Mouse (Mus musculus) heart, embryonic 11.5 days (tissue): Measurements from ENCODE around the gene Bcl2l11. TPM values are rescaled to one million over a fixed set of nuclear protein-coding genes. Genes with fewer than 3 reads are reported as not detected.

Source experiments
- ATAC-seq: fragments of 200-750 bp; cut with Nextera tagmentation; replicated peaks from 2 replicates; pipeline ENCODE4 v1.8.0; 2017; ENCODE audit warnings: moderate library complexity; ENCODE audit not compliant: insufficient number of reproducible peaks, low FRiP score, low TSS enrichment
- H3K27ac ChIP-seq: fragments of 300-500 bp; sonication (generic); 2 replicates; pipeline ENCODE4 v1.5.1; 2014; ENCODE audit warnings: mild to moderate bottlenecking, low read depth, low read length
- H3K27me3 ChIP-seq: fragments of 300-500 bp; sonication (generic); 2 replicates; pipeline ENCODE4 v1.6.1; 2014; ENCODE audit warnings: mild to moderate bottlenecking, low read length, mixed read lengths; ENCODE audit not compliant: control insufficient read depth, insufficient read depth
- H3K36me3 ChIP-seq: fragments of 300-500 bp; sonication (generic); 2 replicates; pipeline ENCODE4 v1.6.1; 2014; ENCODE audit warnings: mild to moderate bottlenecking, low read length, moderate library complexity, mixed read lengths; ENCODE audit not compliant: control insufficient read depth, insufficient read depth
- H3K4me1 ChIP-seq: fragments of 300-500 bp; sonication (generic); 2 replicates; pipeline ENCODE4 v1.6.1; 2014; ENCODE audit warnings: low read length; ENCODE audit not compliant: control insufficient read depth, insufficient read depth
- H3K4me2 ChIP-seq: fragments of 300-500 bp; sonication (generic); 2 replicates; pipeline ENCODE4 v1.6.1; 2014; ENCODE audit warnings: mild to moderate bottlenecking, moderate library complexity
- H3K4me3 ChIP-seq: fragments of 300-500 bp; sonication (generic); 2 replicates; pipeline ENCODE4 v1.5.1; 2014; ENCODE audit warnings: low read depth, low read length
- H3K9ac ChIP-seq: fragments of 300-500 bp; sonication (generic); 2 replicates; pipeline ENCODE4 v1.6.1; 2014; ENCODE audit warnings: mild to moderate bottlenecking, low read depth, low read length, moderate library complexity
- H3K9me3 ChIP-seq: fragments of 300-500 bp; sonication (generic); replicated peaks from 2 replicates; pipeline ENCODE4 v1.6.1; 2016; ENCODE audit warnings: low read length; ENCODE audit not compliant: control insufficient read depth
- WGBS: fragments of 180-500 bp; shearing (Covaris S2); extraction: QIAGEN DNeasy Blood & Tissue Kit; methylation state at CpG from one replicate; pipeline ENCODE4 v1.1.7; 2014; ENCODE audit not compliant: insufficient replicate concordance; 5-methylcytosine and 5-hydroxymethylcytosine counted together
- polyA plus RNA-seq: library from polyadenylated mRNA; unstranded; fragments of >200 nt; fragmentation: Nextera tagmentation; extraction: Ambion mirVana; gene quantifications from 2 replicates; pipeline ENCODE4 v1.2.1, GENCODE M21; 2014

Bcl2l11 gene
- polyA plus RNA-seq, 1 experiment from 2014 or later: 11.3 TPM

GRCm38 (mm10) chr2:128138924-128139323 is 13.1 kb downstream of the Bcl2l11 start:
- H3K36me3 ChIP-seq: peaks cover 13% of the 10 kb centered on the region; the same call in 1 of the 2 replicates
- H3K4me3 ChIP-seq: no peak overlapping the region
- no peak overlapping the region for H3K4me2 ChIP-seq
- H3K27ac ChIP-seq: no peak overlapping the region
- H3K9ac ChIP-seq: no peak overlapping the region
- H3K9me3 ChIP-seq: no peaks in the 10 kb centered on the region
- no peaks in the 10 kb centered on the region for H3K27me3 ChIP-seq
- 86% methylated on average over 8 of the region's 8 CpGs for WGBS
- peaks cover 7% of the 10 kb centered on the region for H3K4me1 ChIP-seq
- ATAC-seq: no peak

GRCm38 (mm10) chr2:128139781-128140180 is 13.9 kb downstream of the Bcl2l11 start:
- ATAC-seq: no peak
- Histone ChIP-seq H3K27me3 (no peaks in the 10 kb centered on the region), H3K4me2 (no peak overlapping the region), H3K27ac (no peak overlapping the region), H3K36me3 (peaks cover 9% of the 10 kb centered on the region; the same call in 1 of the 2 replicates), H3K9me3 (no peaks in the 10 kb centered on the region), H3K4me3 (no peak overlapping the region), H3K9ac (no peak overlapping the region), H3K4me1 (peaks cover 7% of the 10 kb centered on the region)
- WGBS: 76% methylated on average over 15 of the region's 15 CpGs

GRCm38 (mm10) chr2:128140183-128140582 is 14.3 kb downstream of the Bcl2l11 start:
- H3K9me3 ChIP-seq: no peaks in the 10 kb centered on the region
- H3K4me1 ChIP-seq: peaks cover 7% of the 10 kb centered on the region
- no peak for ATAC-seq
- H3K4me2 ChIP-seq: no peak overlapping the region
- no peak overlapping the region for H3K27ac ChIP-seq
- WGBS: 86% methylated on average over 3 of the region's 3 CpGs
- no peak overlapping the region for H3K9ac ChIP-seq
- no peaks in the 10 kb centered on the region for H3K27me3 ChIP-seq
- H3K4me3 ChIP-seq: no peak overlapping the region
- H3K36me3 ChIP-seq: peaks cover 6% of the 10 kb centered on the region; the same call in 1 of the 2 replicates

- Histone ChIP-seq H3K4me2 (no peak overlapping the region), H3K36me3 (0 out of 2 replicates have a peak, but pooled peaks cover 6% of the 10 kb centered on the region), H3K4me3 (no peak overlapping the region), H3K9me3 (no peaks in the 10 kb centered on the region), H3K9ac (no peak overlapping the region), H3K27me3 (no peaks in the 10 kb centered on the region), H3K27ac (no peak overlapping the region), H3K4me1 (peaks cover 12% of the 10 kb centered on the region)
- no peak for ATAC-seq
Observed at GRCm38 (mm10) chr2:128143992-128144391, 18.2 kb downstream of the Bcl2l11 start.

- H3K27me3 ChIP-seq: no peaks in the 10 kb centered on the region
- WGBS: 84% methylated on average over 3 of the region's 3 CpGs
- H3K4me3 ChIP-seq: no peak overlapping the region
- H3K36me3 ChIP-seq: 0 out of 2 replicates have a peak, but pooled peaks cover 8% of the 10 kb centered on the region
- ATAC-seq: no peak
- H3K9ac ChIP-seq: no peak overlapping the region
- peaks cover 9% of the 10 kb centered on the region for H3K4me1 ChIP-seq
- H3K27ac ChIP-seq: no peak overlapping the region
- H3K9me3 ChIP-seq: no peaks in the 10 kb centered on the region
- no peak overlapping the region for H3K4me2 ChIP-seq
Observed at GRCm38 (mm10) chr2:128145433-128145832, 19.6 kb downstream of the Bcl2l11 start.

- no peak for ATAC-seq
- no peaks in the 10 kb centered on the region for H3K27me3 ChIP-seq
- no peak overlapping the region for H3K9ac ChIP-seq
- WGBS: 68% methylated on average over 5 of the region's 5 CpGs
- H3K27ac ChIP-seq: no peak overlapping the region
- no peak overlapping the region for H3K4me3 ChIP-seq
- H3K36me3 ChIP-seq: 0 out of 2 replicates have a peak, but pooled peaks cover 5% of the 10 kb centered on the region
- no peaks in the 10 kb centered on the region for H3K9me3 ChIP-seq
- peaks cover 29% of the 10 kb centered on the region for H3K4me1 ChIP-seq
- H3K4me2 ChIP-seq: no peak overlapping the region
Observed at GRCm38 (mm10) chr2:128149596-128149995, 23.8 kb downstream of the Bcl2l11 start.

GRCm38 (mm10) chr2:128152211-128152610 is 26.4 kb downstream of the Bcl2l11 start:
- H3K27me3 ChIP-seq: no peaks in the 10 kb centered on the region
- H3K4me3 ChIP-seq: no peak overlapping the region
- H3K4me2 ChIP-seq: no peak overlapping the region
- H3K9me3 ChIP-seq: no peaks in the 10 kb centered on the region
- H3K4me1 ChIP-seq: peaks cover 43% of the 10 kb centered on the region
- no peak overlapping the region for H3K9ac ChIP-seq
- H3K27ac ChIP-seq: no peak overlapping the region
- ATAC-seq: no peak
- 80% methylated on average over 9 of the region's 9 CpGs for WGBS
- H3K36me3 ChIP-seq: 0 out of 2 replicates have a peak, but pooled peaks cover 5% of the 10 kb centered on the region

DNA sequence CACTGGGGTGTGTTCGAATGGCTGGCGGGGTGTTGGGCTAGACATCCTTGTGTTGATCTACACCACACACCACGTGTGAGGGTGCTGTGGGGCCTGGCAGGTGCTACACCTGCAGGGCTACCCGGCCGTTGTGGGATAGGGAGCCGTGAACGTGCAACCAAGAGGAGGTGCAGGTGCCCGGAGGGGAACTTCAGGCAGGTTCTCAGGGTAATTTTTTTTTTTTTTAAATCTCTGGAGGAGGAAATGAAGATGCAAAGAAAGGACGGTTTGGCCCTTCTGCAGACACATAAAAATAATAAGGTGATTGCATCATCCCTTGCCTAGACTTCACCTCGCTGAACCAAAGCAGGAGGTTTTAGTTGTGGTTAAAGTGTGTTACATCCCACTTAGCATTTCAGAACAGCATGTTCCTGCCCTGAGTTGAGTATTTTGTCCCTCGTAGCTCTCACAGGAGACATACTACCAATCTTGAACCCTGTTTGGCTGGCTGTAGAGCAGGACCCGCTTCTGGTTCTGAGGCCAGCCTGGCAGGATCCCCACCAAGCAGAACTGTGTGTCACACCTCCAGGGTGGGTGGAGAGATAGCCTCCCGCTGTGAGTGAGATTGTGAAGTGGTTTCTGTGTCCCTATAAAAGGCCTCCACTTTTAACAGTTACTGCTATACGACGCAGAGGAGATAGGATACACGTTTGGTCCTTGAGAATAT is 27.2 kb downstream of the Bcl2l11 start:
- Histone ChIP-seq H3K27me3 (no peaks in the 10 kb centered on the region), H3K9me3 (no peaks in the 10 kb centered on the region), H3K4me2 (peak overlapping the region; percentile 31), H3K4me1 (peaks cover 49% of the 10 kb centered on the region), H3K9ac (peak overlapping the region; percentile 43; the same call in 1 of the 2 replicates), H3K4me3 (peak overlapping the region; percentile 3; the same call in 1 of the 2 replicates), H3K36me3 (0 out of 2 replicates have a peak, but pooled peaks cover 2% of the 10 kb centered on the region), H3K27ac (0 out of 2 replicates have a peak overlapping the region, but pooled peaks have one; percentile 15)
- 63% methylated on average over 16 of the region's 16 CpGs for WGBS
- ATAC-seq: 0 out of 2 replicates have a peak, but pooled peaks have one; percentile 9
